Mouse (Mus musculus) spleen, embryonic (tissue): ENCODE measurements at regions not wholly inside any gene's neighbourhood (a gene's known extent, or its start where the extent isn't known, plus 50 kb on each side); places are given as distances from the start of the nearest gene placed in this dataset.

Source experiments
- CTCF ChIA-PET: fragments of 350-600 bp; sonication (Branson Sonifier 250); formaldehyde crosslinking; loops from one replicate; lab custom pipeline; 2022; lab: Charles Lee

DNA sequence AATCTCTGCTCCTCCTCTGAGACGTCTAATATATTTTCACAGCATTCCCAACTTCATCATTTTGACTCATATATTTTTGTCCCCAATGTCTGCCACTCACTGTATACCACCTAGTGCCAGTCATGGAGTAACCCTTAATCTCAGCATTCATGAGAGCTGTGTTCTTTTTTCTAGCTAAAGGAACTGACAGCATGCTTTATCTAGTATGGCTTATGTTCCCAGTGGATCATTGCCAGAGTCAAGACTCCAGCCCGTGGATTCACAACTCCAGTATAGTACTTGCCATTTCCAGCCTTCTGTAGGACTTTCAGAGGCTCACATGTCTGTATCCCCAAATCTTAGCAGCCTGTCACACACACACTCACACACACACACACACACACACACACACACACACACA is 316.5 kb downstream of the Cmpk2 start:
- CTCF ChIA-PET, result no interaction called here

DNA sequence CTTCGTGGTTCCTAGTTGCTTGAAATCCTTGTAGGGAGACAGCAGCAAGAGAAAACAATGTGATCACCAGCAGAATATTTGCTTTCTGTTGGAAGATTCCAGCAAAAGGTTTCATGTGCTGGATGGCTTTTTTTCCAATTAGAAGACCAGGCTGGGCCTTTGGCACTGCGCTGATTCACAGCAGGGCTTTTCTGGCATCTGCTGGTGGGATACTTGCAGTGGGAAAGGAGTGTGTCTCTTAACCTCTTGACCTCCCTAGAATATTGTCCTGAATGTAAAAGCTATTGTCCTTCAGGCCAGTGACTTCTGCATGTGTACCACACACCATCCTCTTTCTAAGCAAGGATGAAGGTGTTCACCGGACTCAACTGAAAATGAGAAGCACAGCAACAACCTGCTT is 315.4 kb downstream of the Cmpk2 start:
- CTCF ChIA-PET, result no interaction called here

DNA sequence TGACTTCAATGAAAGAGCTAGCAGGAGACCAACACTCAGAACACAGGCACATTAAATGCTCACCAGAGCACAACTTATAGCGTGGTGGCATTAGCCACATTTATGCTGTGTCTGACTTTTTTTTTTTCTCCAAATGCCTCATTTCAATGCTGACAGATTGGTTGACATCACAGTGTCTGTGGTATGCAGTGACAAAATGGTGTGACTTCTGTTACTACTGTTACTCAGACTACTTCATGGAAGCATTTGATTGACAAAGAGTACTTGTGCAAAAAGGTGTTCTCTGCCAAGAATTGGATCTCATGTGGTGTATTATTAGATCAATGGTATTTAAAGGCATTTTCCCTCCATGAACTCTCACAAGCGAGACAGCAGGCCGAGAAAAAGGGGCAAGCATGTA is 314.8 kb downstream of the Cmpk2 start:
- CTCF ChIA-PET, result interaction anchor here (0.7 kb wide), 1 partner anchor 524 kb away, joined by 3 read pairs; no protein-coding TSS in a partner anchor

DNA sequence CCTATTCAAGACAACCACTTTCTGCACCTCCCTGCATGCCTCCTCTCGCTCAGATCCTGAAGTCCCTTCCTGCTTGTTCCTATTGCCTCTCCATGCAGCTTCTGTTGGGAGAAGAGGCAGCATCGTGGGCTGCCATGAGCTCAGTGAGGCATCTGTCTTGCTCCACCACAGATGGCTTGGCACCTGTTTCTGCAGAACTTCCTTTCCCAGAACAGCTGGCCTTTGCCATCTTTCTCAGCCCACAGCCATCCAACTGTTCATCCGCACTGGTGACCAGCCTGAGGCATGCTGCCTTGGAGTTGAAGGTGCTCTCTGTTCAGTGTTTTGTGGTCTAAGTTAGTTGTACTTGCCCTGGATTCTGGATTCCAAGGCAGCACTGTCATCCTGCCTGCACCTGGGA is 312.5 kb downstream of the Cmpk2 start:
- CTCF ChIA-PET, result no interaction called here

DNA sequence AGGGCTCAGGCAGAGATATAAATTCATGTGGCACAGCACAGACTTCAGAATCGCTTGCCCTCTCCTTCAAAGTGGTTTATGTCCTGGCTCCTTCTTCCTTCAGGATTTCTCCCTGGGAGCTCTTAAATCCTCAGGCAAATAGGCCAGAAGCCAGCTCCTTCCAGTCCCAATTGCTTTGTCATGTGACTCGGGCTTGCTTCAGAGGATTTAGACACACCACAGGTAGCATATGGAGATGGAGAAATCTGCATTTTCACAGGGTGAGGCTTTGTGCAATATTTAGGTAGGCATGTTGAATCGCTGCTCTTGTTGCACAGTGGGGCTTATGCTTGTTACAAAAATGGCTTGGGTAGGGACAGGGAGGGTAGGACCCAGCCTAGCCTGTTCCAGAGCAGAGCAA is 309.8 kb downstream of the Cmpk2 start:
- CTCF ChIA-PET, result no interaction called here

DNA sequence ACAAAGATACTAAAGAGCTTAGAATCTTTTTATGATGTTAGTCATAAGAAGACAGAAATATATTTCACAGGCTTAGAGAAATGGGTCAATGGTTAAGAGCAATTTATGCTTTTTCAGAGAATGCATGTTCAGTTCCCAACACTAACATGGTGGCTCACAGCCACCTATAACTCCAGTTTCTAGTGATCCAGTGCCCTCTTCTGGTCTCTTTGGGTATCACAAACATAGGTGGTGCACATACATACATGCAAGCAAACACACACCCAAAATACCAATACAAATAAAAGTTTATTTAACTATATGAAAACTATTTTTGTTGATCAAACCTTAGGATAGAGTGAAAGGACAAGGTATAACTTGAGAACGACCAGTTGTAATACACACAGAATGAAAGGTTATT is 308.0 kb downstream of the Cmpk2 start:
- CTCF ChIA-PET, result no interaction called here

DNA sequence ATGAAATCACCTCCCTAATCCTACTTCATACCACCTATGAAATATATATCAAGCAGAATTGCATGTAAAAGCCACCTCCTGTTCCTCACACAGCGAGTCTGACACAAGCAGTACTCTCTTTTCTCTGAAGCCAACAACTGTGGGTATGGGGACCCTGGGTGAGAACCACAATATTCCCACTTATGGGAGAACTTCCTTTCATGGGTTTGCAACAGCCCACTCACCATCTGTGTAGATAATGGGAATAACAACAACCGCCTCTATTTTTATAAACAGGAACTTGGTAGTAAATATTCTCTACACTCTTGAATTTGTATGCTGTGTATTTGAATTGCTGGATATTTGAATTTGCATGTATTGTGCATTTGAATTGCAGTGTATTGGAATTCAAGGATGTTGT is 305.0 kb downstream of the Cmpk2 start:
- CTCF ChIA-PET, result no interaction called here

DNA sequence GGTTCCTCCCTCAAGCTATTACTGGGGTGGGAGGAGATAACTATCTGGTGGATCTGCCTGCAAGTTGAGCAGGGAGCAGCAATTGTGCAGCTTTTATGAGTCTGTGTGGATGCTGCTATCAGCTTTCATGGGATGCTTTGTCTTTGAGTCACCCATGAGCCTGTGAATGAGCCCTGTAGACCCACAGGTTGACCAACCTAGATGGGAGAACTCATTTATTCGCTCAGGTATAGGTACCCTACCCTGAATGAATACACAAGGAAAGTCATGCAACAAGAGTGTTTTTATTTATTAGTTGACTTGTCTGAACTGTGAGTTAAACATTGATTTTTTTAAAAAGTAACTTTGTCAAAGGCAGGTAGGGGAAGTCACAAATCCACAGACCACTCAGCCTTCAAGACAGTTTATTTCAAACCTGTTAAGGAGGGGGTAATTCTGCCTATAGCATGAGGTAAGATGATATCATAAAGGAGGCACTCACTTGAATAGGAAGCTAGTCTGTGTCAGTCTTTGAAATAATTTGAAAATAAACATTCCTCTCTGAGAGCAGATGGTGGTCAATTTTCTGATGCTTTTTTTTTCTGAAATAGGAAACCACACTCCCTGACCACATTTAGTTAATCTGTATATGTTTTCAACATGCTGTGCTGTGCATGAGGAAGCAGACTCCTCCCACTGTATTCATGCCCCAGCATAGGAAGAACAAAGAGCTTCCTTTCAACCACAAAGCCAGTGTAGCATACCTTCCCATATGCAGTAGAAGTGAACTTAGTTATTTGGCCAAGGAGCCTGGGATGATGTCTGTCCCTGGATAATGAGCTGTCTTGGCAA is 302.0 kb downstream of the Cmpk2 start:
- CTCF ChIA-PET, result no interaction called here

DNA sequence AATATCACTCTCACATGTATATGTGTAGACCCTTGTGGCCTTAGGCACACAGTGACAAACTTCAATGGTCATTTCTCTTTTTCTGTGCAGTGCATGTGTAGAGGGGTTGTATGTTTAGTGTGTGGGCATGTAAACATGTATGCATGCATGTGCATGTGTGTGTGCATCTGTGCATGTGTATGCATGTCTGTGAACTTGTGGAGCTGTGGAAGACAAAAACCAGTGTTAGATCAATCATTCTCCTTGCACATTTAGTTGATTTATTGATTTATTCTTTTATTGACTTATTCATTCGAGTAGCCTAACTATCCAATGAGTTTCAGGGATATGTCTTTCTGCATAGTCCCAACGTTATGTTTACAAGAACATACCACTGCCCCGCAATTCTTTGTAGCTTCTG is 298.5 kb downstream of the Cmpk2 start:
- CTCF ChIA-PET, result no interaction called here

DNA sequence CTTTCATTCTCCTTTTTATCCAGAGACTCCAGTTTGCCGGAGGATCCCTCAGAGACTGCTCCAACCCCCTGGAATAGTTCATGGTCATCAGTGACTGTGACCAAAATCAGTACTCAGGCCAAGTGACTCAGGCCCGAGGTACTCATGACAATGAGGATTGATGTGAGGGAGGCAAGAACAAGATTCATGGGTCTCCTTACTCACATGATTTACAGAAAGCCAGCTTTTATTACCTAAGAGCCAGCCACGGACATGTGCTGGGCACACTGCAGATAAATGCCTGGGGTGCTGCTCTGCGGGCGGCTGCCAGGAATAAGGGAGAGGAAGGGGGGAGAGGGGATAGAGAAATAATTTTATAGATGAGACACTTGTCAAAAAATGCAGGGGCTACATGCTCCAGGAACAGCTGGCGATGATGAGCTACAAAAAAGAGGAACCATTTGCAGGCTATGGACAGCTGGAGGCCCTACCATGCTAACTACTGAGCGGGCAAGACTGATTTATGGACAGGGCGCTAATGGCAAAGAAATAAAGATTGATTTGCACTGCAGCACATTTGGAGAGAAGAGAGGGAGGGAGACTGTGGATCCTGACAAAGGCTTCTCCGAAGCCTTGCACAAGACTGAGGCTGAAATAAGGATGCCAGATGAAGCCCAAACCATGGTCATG is 289.8 kb downstream of the Cmpk2 start:
- CTCF ChIA-PET, result no interaction called here

DNA sequence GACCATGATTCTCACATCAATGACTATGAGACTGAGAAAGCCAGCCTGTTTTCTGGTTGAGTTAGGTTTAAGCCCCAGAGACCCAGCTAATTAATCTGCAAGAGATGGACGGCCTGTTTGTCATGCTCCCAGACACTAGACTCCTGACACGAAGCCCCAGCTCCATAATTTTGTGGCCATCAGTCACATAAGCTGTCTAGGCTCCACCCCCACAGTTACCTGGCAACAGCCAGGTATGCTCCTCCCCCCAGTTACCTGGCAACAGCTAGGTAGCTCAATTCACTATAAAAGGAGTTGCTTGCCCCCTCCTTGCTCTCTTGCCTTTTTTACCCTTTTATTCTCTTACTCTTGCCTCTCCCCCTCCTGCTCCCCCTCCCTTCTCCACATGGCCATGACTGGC is 287.3 kb downstream of the Cmpk2 start:
- CTCF ChIA-PET, result no interaction called here

DNA sequence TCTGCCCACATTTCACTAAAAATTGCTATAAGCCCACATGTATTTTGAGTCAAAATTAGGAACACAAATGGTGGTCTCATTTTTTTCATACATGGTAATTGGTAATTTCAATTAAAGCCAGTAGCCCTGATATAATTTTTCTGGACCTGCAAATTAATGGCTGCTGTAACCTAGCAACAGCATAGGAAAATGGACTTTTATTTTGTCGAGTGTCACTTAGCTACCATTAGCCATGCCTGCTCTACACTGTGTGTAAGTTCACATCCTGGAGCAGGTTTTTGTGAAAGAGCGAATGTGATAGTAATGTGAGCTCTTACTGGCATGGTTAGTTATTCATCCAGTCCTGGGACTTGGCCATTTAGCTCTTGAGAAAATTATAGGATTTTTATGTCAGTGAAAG is 285.6 kb downstream of the Cmpk2 start:
- CTCF ChIA-PET, result no interaction called here

DNA sequence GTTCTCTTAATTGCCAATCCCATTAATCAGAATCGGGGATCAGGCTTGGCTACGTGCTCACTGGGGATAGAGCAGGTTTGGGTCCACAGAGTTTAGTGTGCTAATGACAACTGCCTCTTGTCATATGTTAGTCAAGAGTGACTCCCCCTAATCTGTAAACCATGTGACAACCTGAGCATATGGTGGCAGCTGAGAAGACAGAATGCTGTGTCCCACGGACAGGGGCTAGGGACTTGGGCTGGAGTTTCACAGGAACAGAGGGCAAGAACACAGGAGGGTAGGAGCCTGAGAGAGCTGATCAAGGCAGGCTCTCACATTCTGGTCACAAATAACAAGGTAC is 265.5 kb downstream of the Cmpk2 start:
- CTCF ChIA-PET, result no interaction called here

DNA sequence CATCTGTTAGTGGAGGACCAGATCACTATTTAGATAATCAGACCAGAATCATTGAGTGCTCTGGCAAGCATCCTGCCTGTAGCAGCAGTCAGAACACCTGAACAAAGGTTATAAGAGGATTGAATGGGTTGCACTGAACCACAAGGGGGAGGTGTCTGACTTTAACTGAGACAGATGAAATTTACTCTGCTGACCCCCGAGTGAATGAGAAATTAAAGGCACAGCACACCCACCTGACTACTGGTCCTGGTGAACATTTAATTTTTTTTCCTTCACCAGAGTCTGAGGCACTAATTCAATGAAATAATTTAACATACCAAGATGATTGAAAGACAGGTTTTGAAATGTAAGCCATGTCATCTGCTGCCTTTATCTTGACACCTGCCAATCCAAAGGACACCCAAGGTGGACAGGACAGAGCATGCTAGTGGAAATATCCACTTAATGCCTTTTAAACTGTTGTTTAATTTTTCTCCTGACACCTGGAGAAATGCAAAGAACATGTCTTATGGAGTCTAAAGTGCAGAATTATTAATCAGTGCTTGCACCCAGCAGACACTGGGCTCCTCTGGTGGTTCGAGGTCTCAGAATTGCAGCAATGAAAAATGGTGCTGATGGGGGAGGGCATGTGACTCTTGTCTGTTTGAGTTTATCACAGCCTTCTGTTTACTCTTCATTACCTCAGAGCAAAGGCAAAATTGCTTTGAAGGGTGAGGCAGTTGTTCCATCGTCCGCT is 265.0 kb downstream of the Cmpk2 start:
- CTCF ChIA-PET, result no interaction called here

DNA sequence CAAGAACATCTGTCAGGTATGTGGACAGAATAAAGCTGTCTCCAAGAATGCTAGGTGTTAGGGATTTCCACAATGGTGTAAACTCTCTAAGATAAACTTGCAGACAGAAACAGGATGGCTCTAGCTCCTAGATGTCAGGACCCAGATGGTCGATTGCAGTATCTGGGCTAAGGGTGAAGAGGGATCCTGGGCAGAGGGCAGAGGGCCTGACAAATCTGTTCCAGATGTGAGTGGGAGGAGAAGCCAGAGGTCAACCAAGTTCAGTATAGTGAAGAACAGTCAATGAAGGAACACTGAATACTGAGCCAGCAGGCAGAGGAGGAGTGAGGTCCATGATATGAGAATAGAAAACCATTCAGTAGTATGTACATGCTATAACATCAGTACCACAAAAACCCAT is 254.4 kb downstream of the Cmpk2 start:
- CTCF ChIA-PET, result no interaction called here

DNA sequence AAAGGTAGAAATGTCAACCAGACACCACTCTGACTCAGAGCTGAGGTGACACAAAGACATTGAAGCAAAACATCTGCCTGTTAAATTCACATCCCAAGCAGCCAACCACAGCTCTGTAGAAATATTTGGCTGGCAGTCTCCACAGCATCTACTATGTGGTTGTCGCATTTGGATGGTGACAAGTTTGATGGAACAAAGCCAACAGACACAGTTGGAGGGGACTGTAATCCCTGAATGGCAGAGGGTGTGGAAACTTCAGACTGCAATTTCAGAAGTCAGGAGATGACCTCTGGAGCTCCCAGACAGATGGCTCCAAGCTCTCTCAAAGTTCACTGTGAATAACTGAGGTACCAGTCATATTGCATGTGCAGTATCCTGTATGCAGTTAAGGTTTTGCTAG is 229.8 kb downstream of the Cmpk2 start:
- CTCF ChIA-PET, result no interaction called here

DNA sequence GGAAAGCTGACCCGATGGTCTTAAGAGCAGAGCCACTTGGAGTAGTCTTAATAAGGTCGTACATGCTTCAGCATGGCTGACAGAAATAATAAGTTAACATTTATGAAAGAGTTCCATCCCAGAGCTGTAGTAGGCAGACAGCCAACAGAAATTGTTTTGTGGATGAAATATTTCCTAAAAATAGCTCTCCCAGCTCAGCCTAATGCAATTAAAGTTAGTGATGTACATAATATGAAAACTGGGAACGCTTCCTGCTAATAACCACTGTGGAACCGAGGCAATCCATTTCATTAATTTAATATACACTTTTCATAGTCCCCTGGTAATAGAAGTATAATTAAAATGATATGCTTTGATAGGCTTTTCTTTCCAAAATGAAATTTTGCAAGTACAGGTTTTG is 219.0 kb downstream of the Cmpk2 start:
- CTCF ChIA-PET, result no interaction called here

DNA sequence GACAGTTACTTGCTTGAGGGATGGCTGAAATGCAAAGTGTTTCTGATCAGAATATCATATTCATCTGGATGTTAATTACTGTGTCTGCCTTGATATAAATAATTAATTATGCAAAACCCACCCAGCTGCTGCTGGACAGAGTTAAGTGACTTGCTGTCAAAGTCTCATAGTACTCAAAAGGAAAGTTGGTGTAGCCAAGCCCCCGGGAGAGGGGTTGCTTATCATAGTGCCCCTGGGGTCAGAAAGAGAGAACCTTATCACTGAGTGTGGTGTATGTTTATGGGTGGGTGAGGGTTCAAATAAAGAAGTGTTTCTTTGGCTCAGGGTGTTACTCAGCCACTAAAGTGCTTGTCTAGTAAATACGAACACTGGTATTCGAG is 211.6 kb downstream of the Cmpk2 start:
- CTCF ChIA-PET, result no interaction called here

DNA sequence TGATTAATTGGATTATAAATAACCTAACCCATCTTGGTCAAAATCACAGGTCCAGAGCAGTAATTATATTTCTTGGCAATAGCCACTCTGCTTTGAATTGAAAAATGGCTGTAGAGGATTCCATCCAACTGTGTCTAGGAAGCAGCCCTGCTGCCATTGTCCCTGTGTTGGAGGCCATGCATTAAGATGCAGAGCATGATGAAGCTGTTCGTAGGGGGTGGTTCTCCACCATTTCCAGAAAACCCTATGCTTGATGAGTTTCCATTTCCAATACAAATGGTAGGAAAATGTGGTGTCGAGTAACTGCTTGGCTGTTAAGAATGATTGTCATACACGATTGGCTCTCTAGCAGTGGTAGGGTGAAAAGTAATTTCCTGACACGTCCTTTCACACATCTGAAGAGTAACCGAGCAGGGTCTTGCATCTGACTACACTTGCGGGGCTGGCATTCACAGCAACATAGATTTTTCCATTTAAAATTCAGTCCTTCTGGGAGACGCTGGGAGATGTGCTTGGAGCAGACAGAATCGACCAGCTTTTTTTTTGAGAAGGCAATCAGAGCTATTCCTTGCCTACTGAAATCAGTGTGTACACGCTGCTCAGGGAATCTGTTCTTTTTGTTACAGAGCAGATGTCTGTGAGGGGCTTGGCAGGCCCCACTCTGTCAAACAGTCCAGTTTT is 211.0 kb downstream of the Cmpk2 start:
- CTCF ChIA-PET, result no interaction called here

DNA sequence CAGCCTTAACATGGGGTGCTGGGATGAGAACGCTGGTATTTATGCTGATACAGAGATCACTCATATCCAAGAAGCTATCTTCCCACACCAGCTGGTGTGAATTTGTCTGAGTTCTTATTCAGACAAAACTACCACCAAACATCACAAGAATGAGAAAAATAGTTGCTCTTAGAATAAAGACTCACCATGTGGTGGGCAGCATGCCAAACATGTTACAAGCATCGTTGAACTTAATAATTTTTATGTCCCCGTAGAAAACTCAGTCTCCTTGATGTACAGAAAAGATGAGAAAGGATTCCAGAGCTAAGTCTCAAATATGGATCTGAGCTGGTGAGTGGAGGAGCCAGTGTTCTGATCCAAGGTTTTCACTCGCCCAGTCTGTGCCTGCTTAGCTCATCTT is 196.5 kb downstream of the Cmpk2 start:
- CTCF ChIA-PET, result no interaction called here

DNA sequence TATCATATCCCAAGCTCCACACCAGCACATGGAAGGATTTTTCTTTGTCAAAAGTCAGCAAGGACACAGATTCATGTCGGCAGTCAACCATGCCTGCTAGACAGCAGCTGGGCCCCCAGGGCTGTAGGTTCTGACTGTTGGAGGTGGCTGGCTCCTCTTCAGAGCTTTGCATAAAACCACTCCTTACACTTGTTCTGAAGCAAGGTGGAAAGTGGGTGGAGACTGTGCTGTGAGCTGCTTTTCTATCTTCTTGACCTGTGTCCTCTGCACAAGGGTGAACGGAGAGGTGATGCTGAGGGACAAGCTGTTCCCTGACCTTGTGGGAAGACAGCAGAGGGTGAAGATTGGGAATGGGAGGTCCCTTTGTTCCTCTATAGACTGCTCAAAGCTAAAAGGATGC is 185.2 kb downstream of the Cmpk2 start:
- CTCF ChIA-PET, result no interaction called here

DNA sequence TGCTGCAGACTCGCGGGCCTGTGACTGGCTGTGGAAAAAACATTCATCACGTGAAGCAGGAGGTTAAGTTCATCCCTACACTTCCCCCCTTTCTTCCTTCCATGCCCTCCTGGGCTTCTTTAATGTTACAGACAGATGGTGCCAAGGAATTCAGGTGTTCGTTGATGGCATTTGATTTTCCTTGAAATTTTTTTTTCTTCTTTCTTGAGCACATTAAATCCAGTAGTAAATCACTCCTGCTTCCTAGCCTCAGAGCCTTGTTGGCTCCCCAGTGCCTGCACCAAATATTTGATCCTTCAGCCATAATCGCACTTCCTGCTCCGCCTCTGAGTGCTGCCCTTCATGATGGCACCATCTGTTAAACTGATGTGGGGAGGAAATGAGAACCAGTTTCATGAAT is 184.8 kb downstream of the Cmpk2 start:
- CTCF ChIA-PET, result no interaction called here
